Mouse (Mus musculus) forelimb bud, embryonic 11.5 days (tissue): ENCODE measurements around the gene Cbr1.
"Not testable (repeated sequence)": the region's sequence is repeated elsewhere in the genome, so short reads cannot be mapped to it uniquely, and the experiment has no call there.

Experiments
- DNase-seq: peaks from one replicate; pipeline ENCODE4 v3.0.0-alpha.2; 2012; ENCODE audit warnings: low read depth, low spot score

Cbr1 gene

DNA sequence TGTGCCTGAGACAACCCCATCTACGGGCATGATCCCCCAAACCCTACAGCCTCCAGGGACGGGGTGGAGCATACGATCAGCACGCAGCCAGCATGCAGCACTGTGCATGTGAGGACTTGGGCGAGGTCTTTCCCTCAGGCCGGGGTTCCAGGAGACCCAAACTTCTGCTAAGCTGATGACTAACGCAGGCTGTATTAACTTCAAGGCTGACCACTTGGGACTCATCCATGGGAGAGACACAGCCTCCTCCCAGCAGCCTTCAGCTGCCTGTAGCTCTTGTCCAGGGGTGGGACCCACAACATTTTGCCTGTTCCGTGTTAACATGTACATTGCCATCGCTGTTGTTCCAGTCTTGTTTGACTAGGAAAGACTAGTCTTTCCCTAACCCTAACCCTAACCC, 8.1 kb upstream of the Cbr1 start:
- no peak for DNase-seq

DNA sequence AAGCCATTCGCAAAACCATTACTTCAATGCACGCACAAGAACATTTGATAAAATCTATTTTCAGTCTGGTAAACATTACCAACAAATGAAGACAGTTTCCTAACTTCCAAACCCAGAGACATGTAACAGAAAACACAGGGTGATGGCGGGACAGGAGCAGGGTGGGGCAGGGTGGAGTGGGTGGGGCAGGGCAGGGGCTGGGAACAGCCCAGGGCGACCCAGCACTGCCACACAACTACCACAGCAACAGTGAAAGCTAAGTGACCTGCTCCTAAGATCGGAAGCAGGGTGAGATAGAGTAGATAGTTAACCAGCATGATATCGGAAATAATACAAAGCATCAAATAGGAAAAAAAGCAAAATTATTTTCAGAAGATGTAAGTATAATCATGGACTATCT, 6.2 kb upstream of the Cbr1 start:
- DNase-seq: no peak

DNA sequence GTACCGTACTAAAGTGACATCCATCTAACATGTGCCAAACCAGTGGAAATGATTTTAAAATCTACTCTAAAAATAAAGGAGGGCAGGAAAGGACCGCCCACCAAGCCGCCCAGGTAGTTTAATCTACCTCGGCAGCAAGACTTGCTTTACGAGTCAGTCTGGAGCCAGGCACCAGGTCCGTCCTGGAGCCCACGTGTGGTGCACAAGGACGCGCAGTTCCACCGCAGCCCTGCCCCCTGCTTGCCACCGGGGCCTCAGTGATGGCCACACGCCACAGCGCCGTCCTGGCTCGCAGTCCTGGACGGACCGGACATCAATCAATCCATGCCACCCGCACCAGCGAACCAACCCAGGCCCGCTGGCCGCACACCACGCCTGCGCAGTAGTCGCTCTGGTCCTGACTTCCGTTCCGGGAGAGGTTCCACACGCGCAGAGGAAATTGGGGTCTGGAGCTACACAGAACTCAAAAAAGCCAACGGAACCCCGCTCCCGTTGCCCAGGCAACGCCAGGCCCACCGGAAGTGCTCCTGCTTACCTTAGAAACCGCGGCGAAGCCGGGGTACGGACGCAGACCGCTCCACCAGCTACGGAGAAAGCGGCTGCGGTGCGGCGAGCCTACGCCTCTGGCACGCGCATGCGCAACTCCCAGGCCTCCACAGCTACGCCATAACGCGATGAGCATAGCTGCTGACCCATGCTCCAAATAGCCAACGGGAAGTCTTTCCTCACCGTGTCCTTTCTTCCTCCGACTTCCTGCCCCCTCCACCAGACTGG, 2.0 kb upstream of the Cbr1 start, which contains the start of gene Setd4:
Setd4 (minus strand) TSS at position 625 of the 774 bp plus-strand sequence.
- peak; percentile 93 for DNase-seq

DNA sequence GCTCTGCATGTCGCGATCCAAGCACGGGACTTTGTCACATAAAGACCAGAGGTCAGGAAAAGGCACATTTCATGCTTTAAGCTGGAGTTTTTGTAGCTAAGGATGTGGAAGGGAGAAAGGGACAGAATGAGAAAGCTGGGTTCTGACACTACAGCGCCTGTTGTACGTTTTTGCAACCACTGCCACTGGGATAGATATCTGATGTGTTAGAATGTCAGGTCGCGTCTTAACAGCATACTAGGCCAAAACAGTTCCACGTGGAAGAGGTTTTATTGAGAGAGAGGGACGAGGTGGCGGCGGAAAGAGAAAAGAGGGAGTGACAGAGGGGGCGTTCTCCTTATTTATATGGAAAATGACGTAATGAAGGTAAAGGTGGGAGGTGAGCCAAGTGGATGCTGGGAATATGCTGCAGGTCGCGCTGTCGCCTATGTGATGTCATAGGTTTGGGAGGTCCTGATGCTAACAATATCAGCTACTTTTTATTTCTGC, 1.1 kb upstream of the Cbr1 start:
- DNase-seq: peak; percentile 54

DNA sequence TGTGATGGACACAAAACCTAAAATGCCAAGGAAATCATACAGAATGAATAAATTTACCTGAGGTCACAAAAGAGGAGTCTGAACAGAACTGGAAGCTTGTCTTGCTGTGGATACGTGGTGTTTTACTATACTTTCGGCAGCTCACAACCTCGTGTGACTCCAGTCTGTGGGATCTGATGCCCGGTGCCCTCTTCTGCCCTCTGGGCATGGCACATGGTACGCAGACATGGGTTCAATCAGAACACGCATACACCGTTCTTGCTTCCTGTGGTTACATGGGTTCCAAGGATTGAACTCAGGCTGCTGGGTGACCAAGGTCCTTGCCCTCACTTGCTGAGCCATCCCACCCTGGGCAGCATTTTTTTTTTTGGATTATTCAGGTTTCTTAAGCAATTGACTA, 493 bp downstream of the Cbr1 start:
- no peak for DNase-seq

DNA sequence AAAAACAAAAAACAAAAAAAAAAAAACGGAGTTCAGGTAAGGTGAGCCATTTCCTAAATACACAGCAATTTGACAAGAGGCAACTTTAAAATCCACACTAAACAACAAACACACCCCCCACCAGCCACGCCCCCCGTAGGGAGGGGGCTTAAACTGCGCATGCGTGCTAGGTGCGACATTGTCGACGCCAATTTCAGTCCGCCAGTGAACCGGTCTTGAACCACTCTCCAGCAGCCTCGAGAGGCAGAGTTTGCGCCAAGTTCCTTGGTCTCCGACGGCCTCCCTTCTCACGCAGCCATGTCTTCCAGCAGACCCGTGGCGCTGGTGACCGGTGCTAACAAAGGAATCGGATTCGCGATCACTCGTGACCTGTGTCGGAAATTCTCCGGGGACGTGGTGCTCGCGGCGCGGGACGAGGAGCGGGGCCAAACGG, 2.0 kb downstream of the Cbr1 start:
- peak; percentile 91 for DNase-seq

DNA sequence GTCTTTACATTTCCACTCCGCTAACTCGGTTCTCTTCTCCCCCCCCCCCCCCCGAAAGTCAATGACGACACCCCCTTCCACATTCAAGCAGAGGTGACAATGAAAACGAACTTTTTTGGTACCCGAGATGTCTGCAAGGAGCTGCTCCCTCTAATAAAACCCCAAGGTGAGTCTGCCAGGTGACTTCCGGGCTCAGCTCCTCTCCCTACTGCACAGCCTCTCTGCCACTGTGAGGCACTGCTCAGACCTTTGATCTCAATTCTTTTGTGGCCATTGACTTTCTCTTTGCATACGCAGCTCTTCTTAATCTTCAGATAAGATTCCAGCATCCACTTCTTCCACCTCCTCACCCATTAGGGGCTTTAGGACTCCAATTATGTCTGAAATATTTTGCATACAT, 3.1 kb downstream of the Cbr1 start:
- no peak for DNase-seq

DNA sequence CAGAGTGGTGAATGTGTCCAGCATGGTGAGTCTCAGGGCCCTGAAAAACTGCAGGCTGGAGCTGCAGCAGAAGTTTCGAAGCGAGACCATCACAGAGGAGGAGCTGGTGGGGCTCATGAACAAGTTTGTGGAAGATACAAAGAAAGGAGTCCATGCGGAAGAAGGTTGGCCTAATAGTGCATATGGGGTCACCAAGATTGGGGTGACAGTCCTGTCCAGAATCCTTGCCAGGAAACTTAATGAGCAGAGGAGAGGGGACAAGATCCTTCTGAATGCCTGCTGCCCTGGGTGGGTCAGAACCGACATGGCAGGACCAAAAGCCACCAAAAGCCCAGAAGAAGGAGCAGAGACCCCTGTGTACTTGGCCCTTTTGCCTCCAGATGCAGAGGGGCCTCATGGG, 4.1 kb downstream of the Cbr1 start:
- no peak for DNase-seq

DNA sequence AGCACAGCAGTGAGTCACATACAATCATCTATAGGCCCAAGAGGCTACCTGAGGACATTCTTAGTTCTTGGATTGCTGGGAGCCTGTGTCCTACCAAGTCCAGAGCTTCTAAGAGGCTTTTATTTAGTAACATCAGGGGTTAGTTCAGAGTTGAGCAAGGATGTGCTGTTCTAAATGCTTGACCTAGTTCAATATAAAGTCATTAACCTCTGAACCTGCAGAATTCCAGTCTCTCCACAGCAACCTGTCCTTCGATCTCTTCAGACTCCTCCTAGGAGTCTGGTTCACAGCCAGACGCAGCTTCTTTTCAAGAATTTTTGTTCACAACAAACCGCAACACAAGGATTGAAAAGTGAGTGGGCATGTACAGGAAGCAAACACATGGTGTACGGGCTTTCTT, 5.3 kb downstream of the Cbr1 start:
- DNase-seq: no peak

DNA sequence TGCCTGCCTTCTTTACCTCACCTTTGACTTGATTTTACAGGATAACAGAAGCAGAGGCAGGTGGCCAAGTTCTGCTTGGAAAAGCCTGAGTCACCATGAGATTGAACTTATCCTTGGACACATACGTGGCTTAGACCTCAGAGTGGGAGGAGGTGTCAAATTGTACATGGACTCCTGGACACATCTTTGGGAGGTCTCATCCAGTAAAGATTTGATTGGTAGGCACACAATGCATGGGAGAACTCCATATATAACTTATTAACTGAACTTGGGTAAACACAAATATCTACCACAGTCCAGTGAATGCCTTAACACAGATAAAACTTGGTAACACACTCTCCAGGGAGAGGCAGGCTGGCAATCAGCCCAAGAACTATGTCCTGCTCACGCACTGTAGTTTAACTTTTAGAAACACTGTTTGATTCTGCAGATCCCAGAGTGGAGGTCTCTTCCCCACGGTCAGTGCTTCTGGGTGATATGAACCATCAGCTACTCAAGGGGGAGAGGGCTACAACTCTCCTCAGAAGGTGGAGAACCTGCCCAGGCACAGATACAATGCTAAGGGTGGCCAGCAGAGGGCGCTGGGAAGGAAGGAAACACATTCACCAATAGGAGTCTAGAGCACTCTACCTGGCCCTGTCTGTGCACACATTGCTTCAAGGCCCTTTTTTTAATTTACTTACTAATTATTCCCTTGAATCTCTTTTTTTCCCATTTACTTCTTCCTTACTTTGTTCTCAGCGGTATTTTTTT, 9.6 kb downstream of the Cbr1 start:
- DNase-seq: peak; percentile 56

DNA sequence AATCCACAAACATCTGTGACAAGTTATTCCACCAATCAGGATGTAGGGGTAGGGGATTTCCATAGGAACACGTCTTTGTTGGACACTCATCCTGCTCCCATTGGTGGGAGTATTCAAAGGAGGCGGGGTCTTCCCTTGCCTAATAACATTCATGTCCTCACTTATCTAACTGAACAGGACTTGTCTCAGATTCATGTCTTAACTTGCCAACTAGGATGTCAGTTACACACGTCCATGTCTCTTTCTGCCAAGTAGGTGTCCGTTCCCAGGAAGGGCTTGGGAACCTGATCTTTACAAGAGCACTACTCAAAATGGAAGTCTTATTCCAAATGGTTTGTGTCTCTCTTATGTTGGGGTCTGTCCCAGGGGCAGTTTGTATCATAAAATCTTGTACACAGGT, 18.1 kb downstream of the Cbr1 start:
- DNase-seq: not testable (repeated sequence)

DNA sequence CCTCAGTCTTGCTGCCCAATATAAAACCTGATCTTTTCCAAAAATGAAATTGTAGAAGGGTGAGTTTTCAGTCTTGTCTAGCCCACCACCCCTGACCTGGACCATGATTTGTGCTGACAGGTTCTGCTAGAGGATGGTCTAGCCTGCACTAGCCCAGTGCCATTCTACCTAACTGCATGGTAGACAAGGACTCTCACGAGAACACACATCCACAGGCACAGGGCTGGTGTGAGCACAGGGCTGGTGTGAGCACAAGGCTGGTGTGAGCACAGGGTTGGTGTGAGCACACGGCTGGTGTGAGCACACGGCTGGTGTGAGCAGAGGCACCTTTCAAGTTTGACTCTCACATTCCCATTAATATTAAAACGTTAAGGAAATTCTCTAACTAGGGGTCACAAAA, 19.0 kb downstream of the Cbr1 start:
- no peak for DNase-seq

DNA sequence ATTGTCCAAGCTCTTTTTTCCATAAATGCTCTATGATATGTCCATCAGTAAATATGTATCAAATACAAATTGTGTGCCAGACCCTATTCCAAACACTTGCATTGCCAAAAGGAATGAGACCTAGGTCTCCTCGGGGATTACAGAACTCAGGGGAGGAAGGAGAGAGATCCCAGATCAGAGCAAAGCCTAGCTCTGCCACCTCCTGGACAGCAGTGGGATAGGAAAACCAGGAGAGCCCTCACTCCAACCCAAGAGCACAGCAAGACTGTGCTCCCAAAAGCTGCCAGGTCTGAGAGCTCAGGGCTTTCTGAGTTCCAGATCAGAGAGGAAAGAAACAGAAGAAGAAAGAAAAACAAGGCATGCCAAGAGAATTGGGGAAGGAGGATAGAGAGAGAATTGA, 21.1 kb downstream of the Cbr1 start:
- no peak for DNase-seq

DNA sequence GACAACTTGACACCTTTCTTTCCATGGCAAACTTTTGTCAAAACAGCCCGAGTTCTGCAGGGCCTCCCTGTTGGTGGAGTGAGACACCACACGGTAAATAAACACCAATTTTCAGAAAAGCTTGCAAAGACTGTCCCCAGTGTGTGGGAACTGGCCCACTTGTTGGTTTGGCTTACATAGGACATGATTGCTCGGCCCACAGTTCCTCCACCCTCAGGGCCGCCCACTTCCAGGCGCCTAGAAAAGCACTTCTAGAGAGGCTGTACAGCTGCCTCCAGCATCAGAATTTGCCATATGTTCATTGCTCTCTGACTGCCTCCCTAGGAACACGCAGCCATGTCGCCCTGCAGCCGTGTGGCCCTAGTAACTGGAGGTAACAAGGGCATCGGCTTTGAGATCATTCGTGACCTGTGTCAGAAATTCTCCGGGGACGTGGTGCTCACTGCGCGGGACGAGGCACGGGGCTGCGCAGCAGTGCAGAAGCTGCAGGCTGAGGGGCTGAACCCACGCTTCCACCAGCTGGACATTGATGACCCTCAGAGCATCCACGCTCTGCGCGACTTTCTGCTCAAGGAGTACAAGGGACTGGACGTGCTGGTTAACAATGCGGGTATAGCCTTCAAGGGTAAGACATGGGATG, 22.2 kb downstream of the Cbr1 start, which contains the start of gene Gm5678:
Gm5678 (plus strand) TSS at position 337 of the 640 bp plus-strand sequence.
- no peak for DNase-seq

DNA sequence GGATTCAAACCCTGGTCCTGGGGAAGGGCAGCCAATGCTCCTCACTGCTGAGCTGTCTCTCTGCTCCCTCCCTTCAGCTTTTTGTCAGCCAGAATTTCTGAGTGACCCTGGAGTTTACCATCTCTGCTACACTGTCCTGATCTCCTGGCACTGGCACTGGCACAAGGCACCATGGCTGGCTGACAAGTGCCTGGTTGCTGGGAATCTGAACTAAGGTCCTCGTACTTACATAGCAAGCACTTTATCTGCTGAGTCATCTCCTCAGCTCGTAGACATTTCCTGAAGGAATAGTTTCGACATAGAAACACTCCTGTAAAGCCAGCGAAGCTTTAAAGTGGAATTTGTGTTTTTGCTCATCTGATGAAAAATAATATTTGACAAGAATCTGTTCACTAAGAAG, 38.4 kb downstream of the Cbr1 start:
- DNase-seq: no peak

DNA sequence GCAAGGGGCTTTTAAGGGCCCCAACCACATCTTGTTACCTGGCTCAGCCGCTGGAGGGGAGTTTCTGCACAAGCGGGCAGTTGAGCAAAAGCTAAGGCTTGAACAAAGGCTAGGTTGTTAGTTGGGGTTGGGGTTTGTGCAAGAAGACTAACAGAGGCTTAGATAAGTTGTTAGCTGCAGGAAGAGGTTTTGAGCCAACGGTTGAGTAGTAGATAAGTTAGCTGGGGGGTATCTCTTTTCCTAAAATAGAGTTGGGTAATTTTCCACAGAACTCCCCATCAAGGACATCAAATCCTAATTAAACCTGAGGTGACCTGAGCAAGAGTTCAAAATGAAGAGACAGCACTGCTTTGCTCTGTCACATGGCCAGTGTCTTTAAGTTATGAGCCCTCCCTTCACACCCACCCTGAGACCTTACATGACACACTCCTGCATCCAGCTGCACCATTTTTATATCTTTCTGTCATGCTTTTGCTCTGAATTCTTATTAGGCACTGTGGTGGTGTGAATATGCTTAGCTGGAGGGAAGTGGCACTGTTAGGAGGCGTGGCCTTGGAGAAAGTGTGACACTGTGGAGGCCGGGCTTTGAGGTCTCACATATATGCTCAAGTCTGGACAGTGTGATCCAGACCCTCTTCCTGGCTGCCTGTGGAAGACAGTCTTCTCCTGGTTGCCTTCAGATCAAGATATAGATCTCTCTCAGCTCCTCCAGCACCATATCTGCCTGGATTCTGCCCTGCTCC, 43.0 kb downstream of the Cbr1 start:
- no peak for DNase-seq
